Comparison of ENCODE assay signal across 17 mouse cellular contexts in the genomic region with DNA sequence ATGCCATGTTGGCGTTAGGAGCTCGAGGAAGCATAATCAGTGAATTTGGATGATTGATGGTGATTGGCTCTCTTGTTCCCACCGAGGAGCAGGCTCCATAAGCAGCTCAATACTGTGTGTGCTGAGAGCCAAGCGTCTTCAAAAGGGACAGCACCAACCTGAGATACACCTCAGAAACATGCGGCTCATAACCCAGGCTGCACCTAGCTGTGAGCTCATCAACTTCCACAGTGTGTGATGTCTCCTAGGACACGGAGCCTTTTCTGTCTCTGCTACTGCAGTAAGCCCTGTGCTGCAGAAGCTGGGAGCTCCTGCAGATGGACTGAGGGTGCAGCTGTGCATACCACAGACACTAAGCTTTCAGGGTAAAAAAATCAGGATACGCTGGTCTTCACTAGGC. TPM values are rescaled to one million over a fixed set of nuclear protein-coding genes. Genes with fewer than 3 reads are reported as not detected.
A peak's percentile ranks its signal among the peaks of the same experiment; 100 is the strongest.
DNase-seq lines count a peak whose midpoint lies in the region; ATAC-seq lines count a peak whose summit lies in the region.
"Had no signal": no experiment of that assay in that cellular context is flagged by ENCODE, and none has a peak within 500 bp of the region (broad histone marks: within the 10 kb centered on the region; RNA-seq: fewer than 3 reads in every experiment).

No protein-coding gene starts in this region.

- WGBS in hindbrain, embryonic 13.5 days, result 60% methylated on average over 7 of the region's 7 CpGs
- WGBS in kidney, embryonic 16.5 days, result 66% methylated on average over 7 of the region's 7 CpGs

- no peak overlapping the region for H3K4me2 ChIP-seq in hindbrain, embryonic 13.5 days
- no peak overlapping the region for H3K4me2 ChIP-seq in kidney, embryonic 16.5 days (replicated peaks; ENCODE audit: low read depth, low read length)
- H3K4me2 ChIP-seq: embryonic facial prominence, embryonic 13.5 days; midbrain, embryonic 12.5 days had no signal

- H3K4me1 ChIP-seq in hindbrain, embryonic 13.5 days (replicated peaks), result peaks cover 18% of the 10 kb centered on the region
- no peaks in the 10 kb centered on the region for H3K4me1 ChIP-seq in kidney, embryonic 16.5 days (ENCODE audit: insufficient read depth, low read length)
- H3K4me1 ChIP-seq: embryonic facial prominence, embryonic 13.5 days had no signal

- ATAC-seq in hindbrain, embryonic 13.5 days (ENCODE audit: low FRiP score), result peak; percentile 61
- ATAC-seq in kidney, embryonic 16.5 days (ENCODE audit: low FRiP score, low TSS enrichment), result no peak
- ATAC-seq: activated CD4-positive, CD25-positive, alpha-beta regulatory T cell, adult 4 months; forebrain, embryonic 14.5 days had no signal

- DNase-seq in left cerebral cortex, adult 8-10 months (ENCODE audit: low spot score in 2 of 2), result peak; percentile 23 to 45
- no peak for DNase-seq in left cerebral cortex, adult 11 months (ENCODE audit: low spot score)
- peak; percentile 24 to 33 for DNase-seq in left cerebral cortex, adult 9 months (ENCODE audit: low spot score in 2 of 2)
- DNase-seq in right cerebral cortex, postnatal 25 days, result peak; percentile 25
- no peak for DNase-seq in liver
- no peak for DNase-seq in ovary, postnatal 14 days (ENCODE audit: low spot score)
- DNase-seq: cerebellum, postnatal 25 days; heart, adult 2 months; kidney, postnatal 14 days had no signal

- H3K27ac ChIP-seq in hindbrain, embryonic 13.5 days, result no peak overlapping the region
- H3K27ac ChIP-seq in kidney, embryonic 16.5 days (ENCODE audit: low read length), result no peak overlapping the region
- H3K27ac ChIP-seq: embryonic facial prominence, embryonic 13.5 days; heart, adult 2 months; midbrain, embryonic 12.5 days had no signal

- no peaks in the 10 kb centered on the region for H3K36me3 ChIP-seq in hindbrain, embryonic 13.5 days
- no peaks in the 10 kb centered on the region for H3K36me3 ChIP-seq in kidney, embryonic 16.5 days (ENCODE audit: insufficient read depth, low read length)
- H3K36me3 ChIP-seq: embryonic facial prominence, embryonic 13.5 days; midbrain, embryonic 12.5 days had no signal

- no peak overlapping the region for H3K9ac ChIP-seq in hindbrain, embryonic 13.5 days
- no peak overlapping the region for H3K9ac ChIP-seq in kidney, embryonic 16.5 days (replicated peaks; ENCODE audit: low read length)
- H3K9ac ChIP-seq: embryonic facial prominence, embryonic 13.5 days; midbrain, embryonic 12.5 days had no signal

- H3K27me3 ChIP-seq in hindbrain, embryonic 13.5 days, result no peaks in the 10 kb centered on the region
- H3K27me3 ChIP-seq in kidney, embryonic 16.5 days (ENCODE audit: insufficient read depth, low read length), result no peaks in the 10 kb centered on the region
- H3K27me3 ChIP-seq: embryonic facial prominence, embryonic 13.5 days; midbrain, embryonic 12.5 days had no signal

- H3K9me3 ChIP-seq in hindbrain, embryonic 13.5 days, result no peaks in the 10 kb centered on the region
- H3K9me3 ChIP-seq in kidney, embryonic 16.5 days (ENCODE audit: low read length), result no peaks in the 10 kb centered on the region
- H3K9me3 ChIP-seq: embryonic facial prominence, embryonic 13.5 days; midbrain, embryonic 12.5 days had no signal

- H3K4me3 ChIP-seq in hindbrain, embryonic 13.5 days, result no peak overlapping the region
- H3K4me3 ChIP-seq in kidney, embryonic 16.5 days (ENCODE audit: low read length), result no peak overlapping the region
- H3K4me3 ChIP-seq: embryonic facial prominence, embryonic 13.5 days; heart, adult 2 months; midbrain, embryonic 12.5 days had no signal

RNA-seq across cellular contexts. Expression of a gene that starts 31.5 kb away (rescaled TPM):
- total RNA-seq in left cerebral cortex, adult 8-10 months (2022), result 100 to 1,000 TPM; 640 to 706 (median 656) TPM
- 214 TPM in 2 replicates for polyA plus RNA-seq in hindbrain, embryonic 13.5 days (2015; fragmentation: Nextera tagmentation; extraction: Ambion mirVana)
- 73.3 and 83.8 TPM in 2 replicates for polyA plus RNA-seq in kidney, embryonic 16.5 days (2015; fragmentation: Nextera tagmentation; extraction: Ambion mirVana)
- total RNA-seq: hematopoietic stem cell, adult 5-6 weeks; liver, adult 2 months had no signal
- polyA plus RNA-seq: liver, adult 2 months had no signal

RNA-seq across cellular contexts. Expression of a gene that starts 55.5 kb away (rescaled TPM):
- total RNA-seq in left cerebral cortex, adult 8-10 months (2022), result not detected
- polyA plus RNA-seq in hindbrain, embryonic 13.5 days (2015; fragmentation: Nextera tagmentation; extraction: Ambion mirVana), result not detected in 2 replicates
- polyA plus RNA-seq in kidney, embryonic 16.5 days (2015; fragmentation: Nextera tagmentation; extraction: Ambion mirVana), result 0.64 and 0.78 TPM in 2 replicates
- total RNA-seq: heart, adult 2 months; liver, adult 2 months had no signal
- polyA plus RNA-seq: activated CD4-positive, CD25-positive, alpha-beta regulatory T cell, adult 4 months; embryonic facial prominence, embryonic 13.5 days; heart, adult 2 months; liver, adult 2 months; midbrain, embryonic 12.5 days had no signal

Comparison
In these comparisons a context has a peak if more than half of its experiments do, and no peak if none do; other contexts are left out.
1. DNase-seq: peak in left cerebral cortex, adult 8-10 months (2 of 2), left cerebral cortex, adult 9 months (2 of 2) and right cerebral cortex, postnatal 25 days (single experiment); none in left cerebral cortex, adult 11 months (single experiment), liver (single experiment) and ovary, postnatal 14 days (single experiment).